Mouse (Mus musculus) lung, postnatal 0 days (tissue): ENCODE measurements around the gene Fars2.

Experiments used
- CTCF ChIP-seq: IDR thresholded peaks from 2 replicates; pipeline ENCODE4 v1.5.1; 2016; ENCODE audit warnings: antibody characterized with exemption, mild to moderate bottlenecking
- EP300 ChIP-seq: IDR thresholded peaks from 2 replicates; pipeline ENCODE4 v1.6.1; 2016; ENCODE audit warnings: antibody characterized with exemption, mild to moderate bottlenecking, control low read depth

DNA sequence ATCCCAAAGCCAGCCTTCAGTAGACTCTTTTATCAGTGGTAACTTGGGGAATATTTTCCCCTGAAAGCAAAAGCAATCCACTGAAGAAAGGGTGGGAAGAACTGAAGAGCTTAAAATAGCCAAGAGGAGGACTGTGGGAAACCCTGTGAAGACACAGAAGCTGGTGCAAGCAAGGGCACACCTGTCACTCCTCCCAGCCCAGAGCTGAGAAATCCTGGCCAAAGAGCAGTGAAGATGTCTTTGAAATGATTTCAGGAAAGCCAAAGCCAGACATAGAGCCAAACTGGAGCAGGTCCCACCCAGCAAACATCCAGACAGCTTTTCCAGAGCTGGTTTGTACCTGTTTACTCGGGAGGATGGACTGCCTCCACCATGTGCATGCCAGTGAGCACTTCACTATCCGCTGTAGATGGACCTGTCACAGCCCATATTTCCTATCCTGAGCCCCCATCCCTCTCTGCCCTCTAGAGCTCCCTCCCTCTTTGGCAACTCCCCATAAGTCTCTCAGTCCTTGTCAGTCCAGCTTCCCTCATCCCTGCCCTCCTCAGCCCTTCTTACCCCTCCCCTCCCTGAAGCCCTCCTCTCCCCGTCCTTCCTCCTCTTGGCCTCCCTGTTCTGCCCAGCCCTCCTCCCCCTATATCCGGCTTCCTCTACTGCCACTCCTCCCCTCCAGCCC, 327.7 kb downstream of the Fars2 start:
- TF ChIP-seq CTCF (no peak), EP300 (no peak)
